Mouse (Mus musculus): ENCODE results near the gene Sphk1.

Sphk1 gene

DNA sequence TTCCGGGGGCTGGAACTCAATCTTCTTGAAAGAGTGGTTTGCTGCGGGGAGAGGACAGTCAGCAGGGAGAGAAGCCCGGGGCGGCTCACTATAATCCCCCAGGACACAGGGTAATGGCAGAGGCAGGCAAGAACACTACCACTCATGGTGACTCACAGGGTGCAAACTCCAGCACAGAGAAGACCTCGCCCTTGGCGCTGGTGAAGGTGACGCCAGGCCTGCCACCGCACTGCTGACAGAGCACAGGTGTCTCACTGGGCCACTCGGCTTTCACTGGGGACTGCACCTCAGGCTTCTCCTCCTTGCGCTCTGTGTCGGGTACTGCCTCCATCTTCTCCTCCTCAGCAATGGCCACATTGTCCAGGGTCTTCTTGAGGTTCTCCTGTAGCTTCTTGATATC, 10.5 kb downstream of the Sphk1 start:
- no peak for DNase-seq

DNA sequence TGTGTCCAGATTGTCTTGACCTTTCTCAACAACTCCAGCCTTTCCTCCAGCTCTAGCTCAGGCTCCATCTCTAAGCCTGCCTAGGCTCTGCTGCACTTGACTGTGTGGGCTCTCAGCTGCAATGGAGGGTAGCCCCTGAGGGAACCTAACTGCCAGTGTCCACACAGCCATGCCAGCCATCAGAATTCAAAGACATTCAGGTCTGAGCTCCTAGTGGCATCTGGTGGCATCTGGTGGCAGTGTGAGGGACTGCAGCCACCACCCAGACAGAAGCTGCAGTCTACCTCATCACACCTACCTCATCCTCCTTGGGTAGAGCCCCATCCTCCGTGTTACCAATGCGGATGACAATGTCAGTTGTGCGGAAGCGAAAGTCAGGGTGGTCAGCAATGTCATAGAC, 12.4 kb downstream of the Sphk1 start:
- DNase-seq = peak; percentile 63

DNA sequence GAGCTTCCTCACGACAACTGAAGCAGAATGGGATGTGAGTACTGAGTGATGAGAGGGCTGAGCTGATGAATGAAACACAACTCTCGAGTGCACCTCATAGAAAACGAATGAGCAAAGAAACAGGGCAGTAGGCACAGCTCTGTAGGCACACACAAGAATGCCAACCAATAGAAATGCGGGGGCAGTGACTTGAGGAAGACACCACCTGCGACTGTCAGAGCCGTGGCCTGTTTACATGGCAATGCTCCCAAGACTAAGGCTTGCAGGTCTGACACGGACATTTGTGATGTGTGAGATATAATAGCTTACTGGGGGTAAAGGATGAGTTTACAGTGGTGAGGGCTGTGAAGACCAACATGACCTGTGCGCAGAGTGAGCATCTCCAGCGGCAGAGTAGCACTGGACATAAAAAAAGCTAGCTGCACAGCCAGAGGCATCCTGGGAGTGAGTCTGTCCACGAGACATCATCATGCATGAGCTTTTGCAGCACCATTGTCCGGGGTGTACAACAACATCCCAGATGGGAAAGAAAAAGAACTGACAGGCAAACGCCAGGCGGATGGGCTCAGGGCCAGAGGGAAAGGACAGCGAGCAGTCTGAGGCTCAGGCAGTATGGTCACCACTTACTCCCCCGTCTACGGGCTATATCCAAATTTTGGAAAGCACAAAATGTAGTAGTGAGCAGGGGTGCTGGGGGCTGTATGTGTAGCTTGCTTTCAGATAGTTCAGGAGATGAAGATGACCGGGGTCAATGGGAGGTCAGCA, 16.8 kb downstream of the Sphk1 start:
- DNase-seq = no peak

DNA sequence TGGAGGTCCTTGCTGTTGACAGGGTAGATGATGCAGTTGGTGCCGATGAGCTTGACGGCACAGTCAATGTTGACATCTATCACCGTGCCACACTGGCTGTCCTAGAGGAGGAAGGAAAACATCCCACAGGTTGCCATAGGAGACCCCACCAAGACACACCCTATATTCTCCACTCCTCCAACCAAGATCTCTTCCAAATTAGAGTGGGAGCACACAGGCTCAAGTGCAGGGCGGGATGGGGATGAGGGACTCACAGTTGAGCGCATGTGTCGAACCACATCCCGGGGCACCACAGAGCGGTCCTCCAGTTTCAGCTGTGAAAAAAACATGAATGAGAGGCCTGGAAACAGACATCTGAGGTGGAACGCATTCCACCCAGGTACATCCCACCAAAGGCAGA, 18.1 kb downstream of the Sphk1 start:
- DNase-seq = no peak

DNA sequence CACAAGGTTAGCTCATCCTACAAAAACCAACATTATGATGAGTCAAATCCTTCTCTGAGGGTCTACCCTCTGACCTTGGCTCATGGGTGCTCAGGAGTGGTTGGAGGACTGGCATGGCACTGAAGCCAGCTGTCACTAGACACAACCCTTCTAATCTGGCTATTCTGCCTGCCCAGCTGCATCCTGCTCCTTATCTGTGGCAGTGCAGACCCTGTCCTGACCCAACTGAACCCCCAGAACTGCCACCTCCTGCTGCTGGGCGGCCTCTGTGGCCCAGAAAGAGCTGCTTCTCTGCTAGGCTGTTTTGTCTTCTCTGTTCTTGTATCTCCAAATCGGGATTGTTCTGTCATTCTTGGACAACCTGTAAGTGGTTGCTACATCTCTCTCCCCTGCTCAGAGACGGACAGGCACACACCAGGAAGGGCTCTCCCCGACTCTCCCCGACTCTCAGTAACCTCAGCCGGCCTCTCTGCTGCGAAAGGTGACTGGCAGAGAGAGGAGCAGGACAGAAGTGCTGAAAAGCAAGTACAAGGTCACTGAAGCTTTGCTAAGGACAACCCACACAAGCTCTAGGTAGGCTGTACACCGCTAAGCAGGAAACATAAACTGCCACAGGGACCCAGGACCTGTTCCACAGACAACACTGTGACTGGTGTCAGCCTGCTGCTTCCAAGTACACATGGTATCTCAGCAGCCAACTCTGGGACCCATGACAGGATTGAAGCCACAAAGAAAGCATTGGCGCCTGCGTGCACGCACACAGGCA, 18.7 kb downstream of the Sphk1 start:
- DNase-seq = no peak

DNA sequence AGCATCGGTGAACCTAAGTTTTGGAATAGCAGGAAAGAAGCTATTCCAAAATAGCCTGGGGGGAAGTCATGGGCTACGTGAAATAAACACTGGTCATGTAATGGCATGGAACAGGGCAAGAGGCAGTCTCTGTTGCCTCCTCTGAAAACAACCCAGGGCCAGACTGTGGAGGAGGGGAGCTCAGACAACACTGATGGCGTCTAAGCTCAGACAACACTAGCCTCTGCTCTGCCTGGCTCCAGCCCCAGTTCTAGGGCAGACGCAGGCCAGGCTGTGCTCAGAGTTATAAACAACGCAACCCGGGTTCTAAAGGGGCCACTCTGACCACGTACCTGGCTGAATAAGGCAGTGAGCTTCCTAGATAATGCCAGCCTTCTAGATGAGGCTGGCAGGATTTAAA, 20.0 kb downstream of the Sphk1 start:
- no peak for DNase-seq

DNA sequence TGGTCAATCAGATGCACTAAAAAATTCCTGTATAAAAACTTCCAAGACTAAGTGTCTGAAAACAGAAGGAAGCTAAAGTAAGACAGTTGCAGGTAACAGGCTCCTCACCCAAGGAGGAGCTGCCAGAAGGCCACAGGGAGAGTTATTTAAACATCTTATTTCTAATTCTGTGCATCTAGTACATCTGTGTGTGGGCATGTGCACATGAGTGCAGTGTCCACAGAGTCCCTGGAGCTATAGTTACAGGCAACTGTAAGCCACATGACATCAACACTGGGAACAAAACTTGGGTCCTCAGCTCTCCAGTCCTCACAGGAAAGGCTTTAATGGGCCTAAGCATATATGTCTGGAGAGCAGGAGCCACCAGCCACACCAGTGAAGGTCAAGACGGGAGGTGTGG, 21.5 kb downstream of the Sphk1 start:
- peak; percentile 41 for DNase-seq

DNA sequence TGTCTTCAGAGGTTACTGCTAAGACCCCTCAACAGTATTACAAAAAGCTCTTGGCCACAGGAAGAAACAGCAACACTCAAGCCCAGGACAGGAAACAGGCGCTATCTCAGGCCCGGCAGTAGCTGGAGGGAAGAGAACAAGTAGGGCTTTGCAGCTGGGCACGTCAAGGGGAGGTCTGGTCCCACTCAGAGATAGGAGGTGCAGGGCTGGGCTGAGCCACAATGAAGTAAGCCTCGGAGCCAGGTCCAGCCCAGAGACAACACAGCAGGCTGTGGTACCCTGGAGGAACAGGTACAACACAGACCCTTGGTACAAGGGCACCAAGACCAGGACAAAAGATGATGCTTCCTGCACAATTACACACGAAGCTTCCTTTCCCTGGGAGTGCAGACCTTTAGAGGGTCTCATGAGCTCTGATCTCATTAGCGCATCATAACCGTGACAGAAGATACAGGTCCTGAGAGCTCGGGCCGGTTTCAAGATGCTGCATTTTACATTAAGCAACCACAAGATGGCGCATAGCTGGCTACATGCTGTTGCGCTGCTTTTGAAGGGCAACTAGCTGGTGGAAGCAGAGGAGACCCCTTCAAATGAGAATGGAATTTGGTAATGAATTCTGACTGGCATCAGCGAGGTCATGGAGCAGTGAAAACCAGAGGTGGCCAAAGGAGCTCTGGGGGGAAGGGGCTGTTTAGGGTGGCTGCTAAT, 23.6 kb downstream of the Sphk1 start:
- DNase-seq = no peak

DNA sequence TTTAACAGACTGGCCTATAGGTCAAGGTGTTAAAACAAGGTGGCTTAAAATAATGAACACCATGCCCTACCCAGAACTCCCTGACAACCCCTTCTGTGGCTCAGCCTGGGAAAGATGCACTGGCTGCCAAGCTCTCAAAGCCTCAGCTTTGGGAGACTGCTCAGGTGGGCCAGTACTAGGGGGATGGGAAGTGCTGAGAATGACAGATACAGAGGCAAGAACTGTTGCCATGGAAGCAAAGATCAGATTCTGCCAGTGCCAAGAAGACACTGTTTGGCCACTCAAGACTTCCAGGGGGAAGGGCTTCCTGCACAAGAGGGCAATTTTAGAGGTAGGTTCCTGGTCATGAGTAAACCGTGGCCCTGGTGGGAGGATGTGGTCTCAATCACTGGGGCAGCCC, 24.8 kb downstream of the Sphk1 start:
- no peak for DNase-seq

DNA sequence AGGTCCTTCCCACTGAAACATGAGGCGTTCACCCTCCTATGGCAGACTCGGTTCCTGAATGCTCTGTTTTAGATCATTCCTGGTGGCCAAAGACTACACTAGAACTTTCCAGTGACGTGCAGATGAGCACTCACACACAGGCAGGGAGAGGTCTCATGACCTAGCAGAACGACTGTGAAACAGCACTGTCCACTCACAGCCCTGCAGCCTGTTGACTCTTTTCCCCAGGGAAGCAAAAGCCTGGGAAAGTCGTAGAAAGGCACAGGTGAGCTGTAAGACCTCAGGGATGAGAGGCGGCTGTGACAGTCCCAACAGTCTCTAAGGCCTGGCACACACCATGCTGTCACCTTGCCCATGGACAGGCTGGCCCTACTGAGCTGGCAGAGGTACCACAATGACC, 25.6 kb downstream of the Sphk1 start:
- no peak for DNase-seq

DNA sequence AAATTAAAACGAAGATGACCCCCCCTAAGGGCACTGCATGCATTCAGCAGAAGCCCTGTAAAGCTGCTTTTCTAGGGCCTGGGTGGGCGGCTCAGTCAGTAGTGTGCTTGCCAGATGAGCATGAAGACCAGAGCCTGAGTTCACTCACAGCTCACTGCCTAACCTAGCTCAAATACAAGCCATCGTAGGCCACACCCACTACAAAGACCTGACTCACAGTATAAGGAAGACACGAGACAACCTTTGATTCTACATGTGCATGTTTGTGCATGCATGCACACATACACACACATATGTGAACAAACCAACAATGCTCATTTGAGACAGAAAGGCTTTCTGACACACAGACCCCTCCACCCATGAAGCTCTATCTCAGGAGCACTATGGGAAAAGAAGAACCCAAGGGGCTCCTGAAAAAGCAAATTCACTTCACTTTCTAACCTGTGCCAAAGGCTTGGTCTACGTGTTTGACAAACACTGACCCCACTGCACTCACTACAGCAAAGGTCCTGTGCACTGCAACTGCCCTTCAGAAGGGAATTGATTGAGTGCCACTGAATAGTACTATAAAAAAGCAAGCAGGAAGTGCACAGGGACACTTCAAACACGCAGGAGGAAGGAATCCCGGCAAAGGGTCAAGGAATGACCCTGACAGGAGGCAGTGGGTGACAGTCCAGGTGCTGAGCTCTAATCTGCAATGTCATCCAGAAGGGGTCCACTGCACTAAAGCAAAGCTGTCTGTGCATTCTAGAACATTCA, 34.7 kb downstream of the Sphk1 start:
- DNase-seq = no peak

DNA sequence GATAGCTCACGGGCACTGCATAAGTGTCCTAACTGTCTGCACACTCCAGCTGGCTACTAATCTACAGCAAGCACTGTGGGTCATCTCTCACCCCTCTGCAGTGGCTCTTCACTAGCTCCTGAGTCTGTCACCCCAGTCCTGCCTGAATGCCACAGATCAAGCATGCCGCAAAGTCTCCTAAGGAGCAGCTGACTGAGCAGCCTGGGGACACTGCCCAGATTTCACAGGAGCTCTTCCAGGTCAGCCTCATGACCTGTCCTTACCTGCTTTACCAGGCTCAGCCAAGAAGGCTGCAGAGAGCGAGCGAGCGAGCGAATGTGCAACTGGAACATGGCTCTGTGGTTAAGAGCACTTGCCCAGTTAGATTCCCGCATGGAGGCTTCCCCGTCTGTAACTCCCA, 36.8 kb downstream of the Sphk1 start:
- no peak for DNase-seq

DNA sequence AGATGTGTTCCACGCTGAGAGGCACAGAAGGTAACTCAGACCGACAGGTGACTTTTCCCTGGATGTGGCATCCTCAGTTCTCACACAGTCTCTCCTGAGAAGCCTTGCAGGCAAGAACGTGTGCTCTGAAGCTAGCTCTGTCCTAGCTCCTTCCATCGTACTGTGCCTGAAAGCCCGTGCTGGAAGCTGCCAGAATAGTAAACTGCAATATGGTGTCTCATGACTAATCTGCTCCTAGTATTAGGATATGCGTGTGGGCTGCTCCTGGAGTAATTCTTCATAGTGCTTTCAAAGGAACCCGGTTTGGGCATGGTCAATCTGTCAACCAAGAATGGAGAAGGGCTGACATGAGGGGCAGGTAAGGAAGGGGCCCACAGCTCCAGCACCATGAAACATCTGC, 40.1 kb downstream of the Sphk1 start:
- DNase-seq = no peak

DNA sequence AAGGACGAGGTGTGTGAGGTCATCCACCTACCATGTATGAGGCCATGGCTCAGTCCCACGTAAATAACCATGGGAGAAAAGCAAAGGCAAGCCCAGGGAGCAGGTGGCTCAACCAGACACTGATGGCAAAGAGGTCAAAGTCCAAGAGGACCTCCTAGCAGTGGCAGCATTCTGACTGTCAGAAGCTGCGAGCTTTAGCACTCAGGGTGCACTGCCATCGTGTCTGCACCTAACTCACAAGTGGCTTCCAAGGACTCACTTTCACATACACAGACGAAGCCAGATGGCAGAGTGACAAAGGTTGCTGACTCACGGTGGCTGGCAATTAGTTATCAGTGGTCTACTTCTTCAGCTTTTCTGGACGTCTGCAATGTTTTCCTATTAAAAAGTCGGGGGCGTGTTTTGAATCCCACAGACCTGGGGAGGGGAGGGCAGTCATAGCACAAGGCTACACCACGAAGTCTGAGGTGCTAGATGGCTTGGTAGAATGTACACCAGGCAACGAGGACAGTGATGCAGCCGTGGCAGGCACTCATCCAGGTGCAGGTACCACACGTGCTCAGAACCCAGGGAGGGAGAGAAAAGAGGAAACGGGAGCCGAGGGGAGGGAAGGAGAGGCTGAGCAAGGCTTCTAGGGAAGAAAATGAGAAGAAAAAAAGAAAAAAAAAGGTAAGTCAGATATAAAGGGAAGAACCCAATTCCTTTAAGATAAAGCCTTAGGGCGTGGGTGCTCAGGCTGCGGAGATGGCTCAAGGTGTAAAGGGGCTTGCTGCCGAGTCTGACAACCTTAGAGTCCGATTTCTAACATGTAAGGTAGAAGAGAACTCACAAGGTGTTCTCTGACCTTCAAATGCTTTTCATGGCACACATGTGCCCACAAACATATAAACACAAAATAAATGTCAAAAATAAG, 41.3 kb downstream of the Sphk1 start:
- DNase-seq = no peak

DNA sequence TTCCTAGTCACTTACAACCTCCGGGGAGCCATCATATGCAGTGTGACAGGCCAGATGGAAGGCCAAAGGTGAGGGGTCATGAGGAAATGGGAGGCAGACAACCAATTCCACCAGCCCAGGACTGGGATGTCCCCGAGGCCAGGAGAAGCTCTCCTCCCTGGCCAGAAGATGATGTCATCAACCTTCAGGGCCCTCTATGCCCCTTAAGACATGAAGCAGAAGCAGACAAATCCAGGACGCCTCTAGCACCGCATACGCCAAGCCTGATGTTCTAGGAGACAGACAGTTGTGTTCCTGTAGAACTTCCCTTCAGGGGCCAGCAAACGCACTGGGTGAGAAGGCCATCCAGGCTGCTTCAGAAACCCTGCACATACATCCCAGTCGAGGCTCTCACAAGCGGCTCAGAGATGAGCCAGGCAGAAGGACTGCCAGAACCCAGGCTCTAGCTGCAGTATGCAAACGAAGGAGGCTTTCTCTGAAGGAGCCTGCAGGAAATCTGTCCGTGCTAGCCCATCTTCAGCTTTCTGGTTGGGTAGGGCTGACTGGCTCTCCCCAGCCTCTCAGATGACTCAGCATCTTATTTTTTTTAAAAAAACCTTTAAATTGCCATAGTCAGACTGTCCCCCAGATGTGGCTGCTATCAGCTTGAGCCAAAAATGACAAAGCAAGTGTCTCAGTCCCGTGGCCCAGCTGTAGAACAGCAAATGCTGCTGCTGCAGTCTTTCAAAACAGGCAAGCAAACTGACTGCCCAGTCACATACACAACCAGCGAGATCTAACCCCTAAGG, 42.2 kb downstream of the Sphk1 start:
- peak; percentile 69 for DNase-seq

DNA sequence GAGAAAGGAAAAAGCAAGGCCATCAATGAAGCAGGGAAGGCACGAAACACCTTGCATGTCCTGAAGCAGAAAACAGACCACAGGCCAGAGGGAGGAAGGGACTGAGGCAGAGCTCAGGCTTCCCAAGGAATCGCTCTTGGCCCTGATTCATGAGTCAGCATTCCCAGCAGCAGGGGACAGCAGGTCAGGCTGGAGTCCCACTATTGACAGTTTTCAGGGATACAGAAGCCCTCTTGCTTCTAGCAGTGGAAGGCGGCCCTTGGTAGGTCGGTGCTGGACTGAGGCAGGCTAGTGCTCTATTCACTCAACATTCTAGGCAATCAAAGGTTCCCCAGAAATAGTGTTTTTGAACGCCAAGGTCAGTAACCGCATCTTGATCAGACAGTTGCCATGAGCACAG, 43.8 kb downstream of the Sphk1 start:
- DNase-seq = no peak

DNA sequence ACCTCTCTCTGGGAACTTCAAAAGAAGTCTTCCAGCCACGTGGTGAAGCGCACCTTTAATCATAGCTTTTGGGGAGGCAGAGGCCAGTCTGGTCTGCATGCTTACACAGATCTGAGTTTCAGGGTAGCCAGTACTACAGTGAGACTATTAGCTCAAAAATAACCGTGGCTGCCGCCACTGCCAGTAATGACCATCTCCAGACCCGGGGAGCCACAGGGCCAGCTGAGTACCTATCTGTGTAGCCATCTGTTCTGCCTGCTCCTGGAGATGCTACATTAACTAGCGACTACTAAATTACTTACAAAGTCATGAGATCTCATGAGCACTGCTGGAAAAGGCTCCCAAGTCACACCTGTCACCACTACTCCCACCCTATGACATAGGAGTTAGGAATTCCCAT, 44.3 kb downstream of the Sphk1 start:
- no peak for DNase-seq

DNA sequence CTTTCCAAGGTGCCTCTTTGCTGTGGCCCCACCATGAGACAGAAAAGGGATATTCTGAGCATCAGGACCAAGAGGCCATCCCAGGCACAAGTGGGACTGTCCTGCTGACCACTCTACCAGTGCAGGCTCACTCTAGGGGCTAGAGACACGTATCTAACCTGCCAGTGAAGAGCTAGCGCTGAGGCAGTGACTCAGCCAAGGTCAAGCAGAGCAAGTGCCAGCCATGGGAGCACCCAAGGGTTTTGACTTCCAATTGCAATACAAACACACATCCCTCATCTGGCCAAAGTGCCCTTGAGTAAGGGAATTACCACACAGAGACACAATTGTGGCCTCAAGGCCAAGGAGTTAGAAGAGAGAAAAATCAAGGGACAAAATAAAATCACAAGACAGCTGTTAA, 44.7 kb downstream of the Sphk1 start:
- DNase-seq = no peak

DNA sequence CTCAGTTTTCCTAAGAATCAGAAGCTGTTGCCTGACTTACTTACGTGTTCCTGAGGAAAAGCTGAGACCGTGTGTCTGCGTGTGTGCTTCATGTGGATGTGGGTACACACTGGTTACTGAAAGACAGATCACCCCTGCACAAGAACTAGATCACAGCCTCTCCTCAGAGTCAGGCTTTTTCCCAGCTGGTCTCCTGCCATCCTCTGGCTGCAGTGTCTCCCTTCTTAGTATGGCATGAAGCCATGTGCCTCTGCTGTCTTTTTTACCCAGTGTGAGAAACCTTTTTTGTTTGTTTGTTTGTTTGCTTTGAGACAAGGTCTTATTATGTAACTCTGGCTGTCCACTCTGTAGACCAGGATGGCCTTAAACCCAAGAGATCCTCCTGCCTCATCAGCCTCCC, 48.6 kb downstream of the Sphk1 start:
- no peak for DNase-seq

DNA sequence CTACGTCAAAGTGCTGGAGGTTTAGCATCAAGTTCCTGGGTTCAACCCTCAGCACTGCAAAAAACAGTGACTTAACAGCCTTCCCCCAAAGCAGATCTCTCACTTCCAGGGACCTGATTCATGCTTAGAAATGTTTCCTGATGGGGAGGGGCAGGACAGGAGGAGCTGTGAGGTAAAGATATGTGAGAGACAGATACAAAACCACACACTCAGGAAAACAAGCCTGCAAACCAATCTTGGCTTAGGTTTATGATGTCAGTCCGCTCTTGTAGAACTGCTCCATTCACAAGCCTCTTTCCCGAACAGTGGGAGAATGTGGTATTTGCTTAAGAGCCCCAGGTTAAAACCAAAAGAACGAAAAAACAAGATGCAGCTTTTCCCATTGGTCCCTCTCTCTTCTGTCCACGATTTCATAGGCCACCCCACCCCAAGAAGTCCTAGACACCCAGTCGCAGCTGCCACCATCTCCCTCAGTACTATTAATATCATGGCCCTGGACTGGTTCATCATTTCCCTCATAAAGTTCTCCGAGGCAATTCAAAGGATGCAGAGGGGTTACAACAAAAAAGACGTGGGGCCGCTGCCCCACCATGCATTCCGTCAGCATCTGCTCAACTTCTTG, 49.4 kb downstream of the Sphk1 start:
- DNase-seq = no peak
